Mouse (Mus musculus) gastrocnemius, adult 2 months (tissue): ENCODE measurements around the gene Rps15a. TPM values are rescaled to one million over a fixed set of nuclear protein-coding genes. Genes with fewer than 3 reads are reported as not detected.

Source experiments
- DNase-seq: peaks from one replicate; pipeline ENCODE4 v3.0.0; 2022
- H3K27ac ChIP-seq: fragments of 200-600 bp; 2 replicates; pipeline ENCODE4 v1.8.1; 2022; ENCODE audit warnings: mild to moderate bottlenecking
- H3K4me3 ChIP-seq: fragments of 200-600 bp; 2 replicates; pipeline ENCODE4 v1.8.1; 2022; ENCODE audit warnings: mild to moderate bottlenecking, moderate library complexity
- CTCF ChIP-seq: fragments of 200-600 bp; IDR thresholded peaks from 2 replicates; pipeline ENCODE4 v1.8.1; 2022; ENCODE audit warnings: antibody characterized with exemption, mild to moderate bottlenecking, moderate library complexity
- intact Hi-C: fragments of 180-260 bp; cut with DNase I; formaldehyde crosslinking; loops from one replicate; pipeline ENCODE4 v1.15.1; 2025
- total RNA-seq, 2 experiments: library from RNA; stranded (reverse); gene quantifications; 2 replicates each; pipeline ENCODE4 v1.2.3; 2021

The Rps15a gene
- total RNA-seq, 2 experiments from 2014 or later = 409 to 488 TPM

GRCm38 (mm10) chr7:118107671-118108070 lies 8.3 kb downstream of the Rps15a start:
- H3K27ac ChIP-seq = no peak overlapping the region
- no peak overlapping the region for H3K4me3 ChIP-seq
- no peak for TF ChIP-seq CTCF
- intact Hi-C loops = no loop called here
- no peak for DNase-seq

GRCm38 (mm10) chr7:118104458-118105052 lies 11.4 kb downstream of the Rps15a start:
- no peak for TF ChIP-seq CTCF
- intact Hi-C loops = no loop called here
- no peak for DNase-seq
- Histone ChIP-seq H3K4me3 (no peak overlapping the region), H3K27ac (no peak overlapping the region)

- Histone ChIP-seq H3K27ac (no peak overlapping the region), H3K4me3 (no peak overlapping the region)
- no peak for TF ChIP-seq CTCF
- DNase-seq = no peak
- intact Hi-C loops = no loop called here
These were observed 12.3 kb downstream of the Rps15a start for GRCm38 (mm10) chr7:118103462-118104379.

- no peak overlapping the region for H3K4me3 ChIP-seq
- H3K27ac ChIP-seq = no peak overlapping the region
- DNase-seq = no peak
- intact Hi-C loops = no loop called here
- no peak for TF ChIP-seq CTCF
These were observed 13.1 kb downstream of the Rps15a start for GRCm38 (mm10) chr7:118102678-118103461.

GRCm38 (mm10) chr7:118102231-118102630 lies 13.8 kb downstream of the Rps15a start:
- TF ChIP-seq CTCF = peak; percentile 95
- H3K27ac ChIP-seq = no peak overlapping the region
- intact Hi-C loops = no loop called here
- DNase-seq = no peak
- no peak overlapping the region for H3K4me3 ChIP-seq

GRCm38 (mm10) chr7:118097615-118098014 lies 18.4 kb downstream of the Rps15a start:
- H3K4me3 ChIP-seq = no peak overlapping the region
- no peak for DNase-seq
- intact Hi-C loops = no loop called here
- no peak for TF ChIP-seq CTCF
- H3K27ac ChIP-seq = no peak overlapping the region

GRCm38 (mm10) chr7:118079987-118080386 lies 36.0 kb downstream of the Rps15a start:
- no peak for TF ChIP-seq CTCF
- intact Hi-C loops = no loop called here
- DNase-seq = no peak
- H3K4me3 ChIP-seq = no peak overlapping the region
- H3K27ac ChIP-seq = no peak overlapping the region

GRCm38 (mm10) chr7:118079097-118079496 lies 36.9 kb downstream of the Rps15a start:
- intact Hi-C loops = no loop called here
- no peak for DNase-seq
- no peak; the same call in 1 of the 2 replicates for TF ChIP-seq CTCF

GRCm38 (mm10) chr7:118067261-118067660 lies 48.7 kb downstream of the Rps15a start:
- no peak overlapping the region for H3K4me3 ChIP-seq
- intact Hi-C loops = no loop called here
- H3K27ac ChIP-seq = no peak overlapping the region
- no peak for DNase-seq
- TF ChIP-seq CTCF = no peak

More at GRCm38 (mm10) chr7:118079097-118079496, 36.9 kb downstream of the Rps15a start:
- H3K27ac ChIP-seq = no peak overlapping the region
- H3K4me3 ChIP-seq = no peak overlapping the region

- no peak overlapping the region for H3K4me3 ChIP-seq
- H3K27ac ChIP-seq = no peak overlapping the region
- intact Hi-C loops = no loop called here
- peak; percentile 11; the same call in 1 of the 2 replicates for TF ChIP-seq CTCF
- no peak for DNase-seq
These were observed 59.7 kb downstream of the Rps15a start for GRCm38 (mm10) chr7:118056300-118056699.

Other genes with a start within 250 kb of the Rps15a start
- 10 to 100 TPM in 1 of 2 experiments, 1 to 10 TPM in 1; 7.9 to 11.2 TPM for gene Arl6ip1, start 13.5 kb upstream of the Rps15a start, total RNA-seq
- gene Smg1, start 127.5 kb upstream of the Rps15a start, total RNA-seq = 10 to 100 TPM; 31.1 to 32.6 TPM